Mouse (Mus musculus) cerebellum, adult (tissue): Measurements from ENCODE around the gene Tns1.

ENCODE experiments used
- ATAC-seq: cut with Nextera tagmentation; 2 replicates; pipeline ENCODE4 v1.9.2; 2017; ENCODE audit warnings: mild to moderate bottlenecking, moderate library complexity, mixed read lengths; ENCODE audit not compliant: insufficient number of reproducible peaks, low FRiP score, low TSS enrichment

Gene Tns1

GRCm38 (mm10) chr1:73996650-73997049 lies 127.6 kb downstream of the Tns1 start:
- ATAC-seq: no peak

- no peak for ATAC-seq
Observed at GRCm38 (mm10) chr1:73996209-73996608, 128.0 kb downstream of the Tns1 start.

- ATAC-seq: no peak
Observed at GRCm38 (mm10) chr1:73995063-73995810, 129.0 kb downstream of the Tns1 start.

GRCm38 (mm10) chr1:73993901-73994426 lies 130.3 kb downstream of the Tns1 start:
- ATAC-seq: no peak

- no peak for ATAC-seq
Observed at GRCm38 (mm10) chr1:73993279-73993678, 131.0 kb downstream of the Tns1 start.

- no peak for ATAC-seq
Observed at GRCm38 (mm10) chr1:73992201-73992938, 131.9 kb downstream of the Tns1 start.

GRCm38 (mm10) chr1:73991226-73991625 lies 133.0 kb downstream of the Tns1 start:
- ATAC-seq: no peak

- no peak for ATAC-seq
Observed at GRCm38 (mm10) chr1:73990024-73990423, 134.2 kb downstream of the Tns1 start.

GRCm38 (mm10) chr1:73987705-73988201 lies 136.5 kb downstream of the Tns1 start:
- ATAC-seq: no peak

GRCm38 (mm10) chr1:73986268-73987045 lies 137.8 kb downstream of the Tns1 start:
- ATAC-seq: no peak

GRCm38 (mm10) chr1:73985611-73986010 lies 138.6 kb downstream of the Tns1 start:
- no peak for ATAC-seq

GRCm38 (mm10) chr1:73979214-73979613 lies 145.0 kb downstream of the Tns1 start:
- 0 out of 2 replicates have a peak, but pooled peaks have one; percentile 20 for ATAC-seq

- no peak for ATAC-seq
Observed at GRCm38 (mm10) chr1:73978576-73978975, 145.7 kb downstream of the Tns1 start.

- no peak for ATAC-seq
Observed at GRCm38 (mm10) chr1:73973992-73974391, 150.3 kb downstream of the Tns1 start.

- ATAC-seq: no peak
Observed at GRCm38 (mm10) chr1:73972726-73973125, 151.5 kb downstream of the Tns1 start.

- ATAC-seq: no peak
Observed at GRCm38 (mm10) chr1:73970161-73970730, 154.0 kb downstream of the Tns1 start.

GRCm38 (mm10) chr1:73968712-73969511 lies 155.3 kb downstream of the Tns1 start:
- ATAC-seq: no peak

- no peak for ATAC-seq
Observed at GRCm38 (mm10) chr1:73966411-73967238, 157.6 kb downstream of the Tns1 start.
